Mouse (Mus musculus) testis, adult 2 months (tissue): ENCODE results near the gene Rab22a.

Source experiments
- CTCF ChIP-seq: fragments of 200-500 bp; IDR thresholded peaks from 2 replicates; pipeline ENCODE4 v1.5.1; 2012; ENCODE audit warnings: low read depth, mild to moderate bottlenecking, inconsistent platforms, low read length, moderate library complexity; ENCODE audit not compliant: control insufficient read depth, insufficient read depth, insufficient replicate concordance
- POLR2A ChIP-seq: fragments of 200-500 bp; IDR thresholded peaks from 2 replicates; pipeline ENCODE4 v1.6.1; 2012; ENCODE audit warnings: low read depth, mild to moderate bottlenecking, inconsistent platforms, low read length, moderate library complexity; ENCODE audit not compliant: control insufficient read depth

- TF ChIP-seq CTCF (no peak), POLR2A (peak; percentile 59; the same call in 1 of the 2 replicates)
Observed at GRCm38 (mm10) chr2:173725819-173726218, 66.3 kb downstream of the Rab22a start.
